Mouse (Mus musculus): ENCODE data around the gene Vmn2r24.

DNA sequence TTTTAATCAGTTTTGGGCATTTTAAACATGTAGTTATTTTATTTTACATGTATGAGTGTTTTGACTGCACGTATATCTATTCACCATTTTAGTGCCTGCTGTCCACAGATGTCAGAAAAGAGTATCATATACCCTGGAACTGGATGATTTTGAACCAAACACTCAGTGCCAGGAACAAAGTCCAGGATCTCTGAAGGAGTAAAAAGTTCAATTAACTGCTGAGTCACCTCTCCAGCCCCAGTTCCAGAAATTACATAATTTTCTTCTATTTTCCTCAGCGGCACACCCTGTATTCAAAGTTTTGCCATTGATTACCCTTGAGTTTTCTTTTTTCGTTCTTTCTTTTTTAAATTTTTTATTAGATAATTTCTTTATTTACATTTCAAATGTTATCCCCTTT, 8.6 kb upstream of the Vmn2r24 start:
- TF ChIP-seq CTCF (IDR thresholded peaks at IDR 0.05; ENCODE audit: low read depth, low read length): no peak
- no peak for TF ChIP-seq POLR2A (IDR thresholded peaks at IDR 0.05; ENCODE audit: insufficient read depth, low read length)

Measured in ES-Bruce4 (cell line).